Mouse (Mus musculus): Measurements from ENCODE around the gene Blvrb. TPM values are rescaled to one million over a fixed set of nuclear protein-coding genes. Genes with fewer than 3 reads are reported as not detected.

Blvrb gene
- 97.3 and 103 TPM in 2 replicates for polyA plus RNA-seq (2015; fragmentation: Nextera tagmentation; extraction: Ambion mirVana)

GRCm38 (mm10) chr7:27447419-27448286 lies at the start of gene Blvrb, which contains the start of gene Sptbn4:
Gene Blvrb (plus strand): TSS chr7:27447978.
Gene Sptbn4 (minus strand): TSS chr7:27447686.
- peak within 1 kb of the TSS; percentile 95 for H3K4me2 ChIP-seq (replicated peaks; ENCODE audit: low read depth)
- peak within 1 kb of the TSS; percentile 65 for H3K4me3 ChIP-seq (ENCODE audit: low read depth, low read length)
- H3K9me3 ChIP-seq (ENCODE audit: control insufficient read depth, low read length), result no peaks in the 10 kb centered on the region
- DNase-seq (ENCODE audit: low spot score) (peak; percentile 99), ATAC-seq (ENCODE audit: low FRiP score, low TSS enrichment) (peak; percentile 94)
- H3K9ac ChIP-seq (ENCODE audit: low read length), result peak within 1 kb of the TSS; percentile 71
- WGBS, result under 1% methylated on average over 54 of the region's 54 CpGs
- no peak for TF ChIP-seq EP300 (optimal IDR thresholded peaks at IDR 0.05)
- peak; percentile 55 for TF ChIP-seq CTCF (IDR thresholded peaks at IDR 0.05; ENCODE audit: low read depth)
- peak within 1 kb of the TSS; percentile 81 for H3K27ac ChIP-seq (replicated peaks)
- no peaks in the 10 kb centered on the region for H3K36me3 ChIP-seq (ENCODE audit: control insufficient read depth, insufficient read depth, low read length)
- no peaks in the 10 kb centered on the region for H3K27me3 ChIP-seq (ENCODE audit: control insufficient read depth, insufficient read depth, low read length)
- peaks cover 3% of the 10 kb centered on the region; the same call in 1 of the 2 replicates for H3K4me1 ChIP-seq (replicated peaks; ENCODE audit: control insufficient read depth, insufficient read depth)

- TF ChIP-seq CTCF (IDR thresholded peaks at IDR 0.05; ENCODE audit: low read depth), result no peak
- TF ChIP-seq EP300 (optimal IDR thresholded peaks at IDR 0.05), result no peak
- Histone ChIP-seq H3K27ac (replicated peaks) (no peak overlapping the region), H3K36me3 (ENCODE audit: control insufficient read depth, insufficient read depth, low read length) (no peaks in the 10 kb centered on the region), H3K9ac (ENCODE audit: low read length) (no peak overlapping the region), H3K4me1 (replicated peaks; ENCODE audit: control insufficient read depth, insufficient read depth) (no peaks in the 10 kb centered on the region), H3K27me3 (ENCODE audit: control insufficient read depth, insufficient read depth, low read length) (peaks cover 14% of the 10 kb centered on the region), H3K4me2 (replicated peaks; ENCODE audit: low read depth) (no peak overlapping the region), H3K4me3 (ENCODE audit: low read depth, low read length) (no peak overlapping the region), H3K9me3 (ENCODE audit: control insufficient read depth, low read length) (no peaks in the 10 kb centered on the region)
- no peak for ATAC-seq (ENCODE audit: low FRiP score, low TSS enrichment)
- 67% methylated on average over 7 of the region's 7 CpGs for WGBS
- no peak for DNase-seq (ENCODE audit: low spot score)
Measured at GRCm38 (mm10) chr7:27400545-27400944, 47.2 kb upstream of the Blvrb start.

GRCm38 (mm10) chr7:27402675-27403074 lies 45.1 kb upstream of the Blvrb start:
- H3K4me1 ChIP-seq (replicated peaks; ENCODE audit: control insufficient read depth, insufficient read depth), result no peaks in the 10 kb centered on the region
- DNase-seq (ENCODE audit: low spot score), result peak; percentile 83
- ATAC-seq (ENCODE audit: low FRiP score, low TSS enrichment), result peak; percentile 77
- peaks cover 16% of the 10 kb centered on the region for H3K27me3 ChIP-seq (ENCODE audit: control insufficient read depth, insufficient read depth, low read length)
- H3K9me3 ChIP-seq (ENCODE audit: control insufficient read depth, low read length), result no peaks in the 10 kb centered on the region
- TF ChIP-seq EP300 (optimal IDR thresholded peaks at IDR 0.05) (no peak), CTCF (IDR thresholded peaks at IDR 0.05; ENCODE audit: low read depth) (peak; percentile 83)
- no peak overlapping the region for H3K4me2 ChIP-seq (replicated peaks; ENCODE audit: low read depth)
- H3K4me3 ChIP-seq (ENCODE audit: low read depth, low read length), result no peak overlapping the region
- H3K9ac ChIP-seq (ENCODE audit: low read length), result no peak overlapping the region
- H3K36me3 ChIP-seq (ENCODE audit: control insufficient read depth, insufficient read depth, low read length), result no peaks in the 10 kb centered on the region
- no peak overlapping the region for H3K27ac ChIP-seq (replicated peaks)
- WGBS, result 7% methylated on average over 16 of the region's 16 CpGs

DNA sequence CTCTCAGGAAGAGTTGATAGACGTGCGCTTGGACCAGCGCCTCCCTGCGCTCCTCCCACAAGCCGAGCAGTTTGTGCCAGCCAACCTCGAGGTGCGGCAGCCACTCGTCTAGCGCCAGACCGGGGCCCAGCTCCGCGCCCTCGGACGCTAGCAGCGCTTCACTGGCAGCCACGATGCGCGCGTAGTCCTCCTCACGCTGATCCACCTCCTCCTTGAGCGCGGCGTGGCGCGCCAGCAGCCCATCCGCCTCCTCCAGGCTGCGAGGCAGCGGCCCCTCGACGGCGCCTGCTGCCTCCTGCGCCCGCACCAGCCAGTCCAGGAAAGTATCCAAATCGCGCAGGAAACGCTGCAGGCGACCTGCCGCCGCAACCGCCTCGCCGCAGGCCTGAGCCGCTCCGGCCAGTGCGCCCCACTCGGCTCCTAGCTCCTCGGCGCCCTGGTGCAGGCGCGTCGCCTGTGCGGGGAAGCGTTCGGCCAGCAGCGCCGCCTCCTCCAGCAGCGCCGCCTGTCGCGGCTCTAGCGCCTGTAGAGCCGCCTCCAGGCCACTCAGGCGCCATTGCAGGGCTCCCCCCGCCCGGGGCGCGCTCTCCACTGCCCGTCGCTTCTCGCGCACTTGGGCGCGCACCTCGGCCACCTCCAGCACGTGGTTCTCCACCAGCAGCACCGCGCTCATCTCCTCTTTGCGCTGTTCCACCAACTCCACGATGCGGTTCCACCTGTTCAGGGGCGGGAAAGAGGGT lies 43.4 kb upstream of the Blvrb start:
- no peaks in the 10 kb centered on the region for H3K9me3 ChIP-seq (ENCODE audit: control insufficient read depth, low read length)
- TF ChIP-seq CTCF (IDR thresholded peaks at IDR 0.05; ENCODE audit: low read depth) (no peak), EP300 (optimal IDR thresholded peaks at IDR 0.05) (no peak)
- no peak for DNase-seq (ENCODE audit: low spot score)
- no peak for ATAC-seq (ENCODE audit: low FRiP score, low TSS enrichment)
- peaks cover 18% of the 10 kb centered on the region for H3K27me3 ChIP-seq (ENCODE audit: control insufficient read depth, insufficient read depth, low read length)
- H3K27ac ChIP-seq (replicated peaks), result no peak overlapping the region
- 0 out of 2 replicates have a peak, but pooled peaks cover 3% of the 10 kb centered on the region for H3K4me1 ChIP-seq (replicated peaks; ENCODE audit: control insufficient read depth, insufficient read depth)
- H3K36me3 ChIP-seq (ENCODE audit: control insufficient read depth, insufficient read depth, low read length), result no peaks in the 10 kb centered on the region
- 0 out of 2 replicates have a peak overlapping the region, but pooled peaks have one; percentile 4 for H3K4me3 ChIP-seq (ENCODE audit: low read depth, low read length)
- H3K9ac ChIP-seq (ENCODE audit: low read length), result no peak overlapping the region
- WGBS, result 5% methylated on average over 68 of the region's 81 CpGs
- no peak overlapping the region for H3K4me2 ChIP-seq (replicated peaks; ENCODE audit: low read depth)

DNA sequence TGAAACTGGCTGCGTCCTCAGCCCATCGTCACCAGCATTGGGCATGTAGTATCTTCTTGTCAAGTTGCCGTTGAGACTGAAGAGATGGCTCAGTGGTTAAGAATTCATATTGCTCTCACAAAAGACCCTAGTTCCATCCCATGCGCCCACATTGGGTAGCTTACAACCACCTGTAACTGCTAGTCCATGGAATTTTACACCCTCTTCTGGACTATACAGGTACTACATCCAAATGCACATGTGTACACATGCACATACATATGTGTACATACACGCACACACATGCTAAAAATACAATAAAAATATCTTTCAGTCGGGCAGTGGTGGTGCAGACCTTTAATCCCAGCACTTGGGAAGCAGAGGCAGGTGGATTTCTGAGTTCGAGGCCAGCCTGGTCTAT lies 41.3 kb upstream of the Blvrb start:
- DNase-seq (ENCODE audit: low spot score) (no peak), ATAC-seq (ENCODE audit: low FRiP score, low TSS enrichment) (no peak)
- Histone ChIP-seq H3K4me2 (replicated peaks; ENCODE audit: low read depth) (no peak overlapping the region), H3K9me3 (ENCODE audit: control insufficient read depth, low read length) (no peaks in the 10 kb centered on the region), H3K36me3 (ENCODE audit: control insufficient read depth, insufficient read depth, low read length) (no peaks in the 10 kb centered on the region), H3K27me3 (ENCODE audit: control insufficient read depth, insufficient read depth, low read length) (peaks cover 18% of the 10 kb centered on the region), H3K9ac (ENCODE audit: low read length) (no peak overlapping the region), H3K4me3 (ENCODE audit: low read depth, low read length) (no peak overlapping the region), H3K4me1 (replicated peaks; ENCODE audit: control insufficient read depth, insufficient read depth) (0 out of 2 replicates have a peak, but pooled peaks cover 3% of the 10 kb centered on the region), H3K27ac (replicated peaks) (no peak overlapping the region)
- 79% methylated on average over 7 of the region's 7 CpGs for WGBS
- peak; percentile 38 for TF ChIP-seq CTCF (IDR thresholded peaks at IDR 0.05; ENCODE audit: low read depth)
- TF ChIP-seq EP300 (optimal IDR thresholded peaks at IDR 0.05), result no peak

Data from stomach, postnatal 0 days (tissue).